Mouse (Mus musculus): ENCODE results near the gene Mindy1. TPM values are rescaled to one million over a fixed set of nuclear protein-coding genes. Genes with fewer than 3 reads are reported as not detected.

The Mindy1 gene
- polyA plus RNA-seq, 1 experiment from 2014 or later = 41.4 TPM

GRCm38 (mm10) chr3:95318548-95318947 is 37.4 kb downstream of the Mindy1 start:
- Histone ChIP-seq H3K4me2 (ENCODE audit: low read depth, low read length) (peak overlapping the region; percentile 58), H3K4me3 (ENCODE audit: low read depth, low read length) (peak overlapping the region; percentile 13), H3K27ac (ENCODE audit: low read depth) (peak overlapping the region; percentile 72), H3K9ac (replicated peaks) (peak overlapping the region; percentile 40), H3K27me3 (ENCODE audit: insufficient read depth, low read length) (no peaks in the 10 kb centered on the region), H3K4me1 (ENCODE audit: insufficient read depth) (peaks cover 46% of the 10 kb centered on the region), H3K9me3 (ENCODE audit: low read length) (no peaks in the 10 kb centered on the region), H3K36me3 (replicated peaks; ENCODE audit: insufficient read depth, low read length) (peaks cover 36% of the 10 kb centered on the region)
- ATAC-seq (peak; percentile 71), DNase-seq (peak; percentile 80)
- TF ChIP-seq EP300 (IDR thresholded peaks at IDR 0.05; ENCODE audit: low read depth) = peak; percentile 53; the same call in 1 of the 2 replicates
- TF ChIP-seq CTCF (IDR thresholded peaks at IDR 0.05; ENCODE audit: low read depth) = no peak
- 54% methylated on average over 6 of the region's 6 CpGs for WGBS (ENCODE audit: insufficient replicate concordance)

GRCm38 (mm10) chr3:95319110-95319509 is 38.0 kb downstream of the Mindy1 start:
- Histone ChIP-seq H3K4me3 (ENCODE audit: low read depth, low read length) (peak overlapping the region; percentile 13), H3K36me3 (replicated peaks; ENCODE audit: insufficient read depth, low read length) (peaks cover 41% of the 10 kb centered on the region), H3K9ac (replicated peaks) (peak overlapping the region; percentile 40), H3K27ac (ENCODE audit: low read depth) (peak overlapping the region; percentile 72), H3K4me2 (ENCODE audit: low read depth, low read length) (peak overlapping the region; percentile 58), H3K4me1 (ENCODE audit: insufficient read depth) (peaks cover 47% of the 10 kb centered on the region), H3K9me3 (ENCODE audit: low read length) (no peaks in the 10 kb centered on the region), H3K27me3 (ENCODE audit: insufficient read depth, low read length) (no peaks in the 10 kb centered on the region)
- TF ChIP-seq EP300 (IDR thresholded peaks at IDR 0.05; ENCODE audit: low read depth) (no peak), CTCF (IDR thresholded peaks at IDR 0.05; ENCODE audit: low read depth) (no peak)
- no peak for DNase-seq
- WGBS (ENCODE audit: insufficient replicate concordance) = 43% methylated on average over 2 of the region's 2 CpGs
- ATAC-seq = no peak

GRCm38 (mm10) chr3:95319701-95320625 is 38.8 kb downstream of the Mindy1 start:
- no peak for ATAC-seq
- no peak overlapping the region for H3K4me3 ChIP-seq (ENCODE audit: low read depth, low read length)
- peaks cover 40% of the 10 kb centered on the region for H3K4me1 ChIP-seq (ENCODE audit: insufficient read depth)
- H3K27me3 ChIP-seq (ENCODE audit: insufficient read depth, low read length) = no peaks in the 10 kb centered on the region
- 72% methylated on average over 12 of the region's 12 CpGs for WGBS (ENCODE audit: insufficient replicate concordance)
- no peaks in the 10 kb centered on the region for H3K9me3 ChIP-seq (ENCODE audit: low read length)
- no peak for DNase-seq
- peak overlapping the region; percentile 58; the same call in 1 of the 2 replicates for H3K4me2 ChIP-seq (ENCODE audit: low read depth, low read length)
- H3K27ac ChIP-seq (ENCODE audit: low read depth) = peak overlapping the region; percentile 72
- H3K36me3 ChIP-seq (replicated peaks; ENCODE audit: insufficient read depth, low read length) = peaks cover 50% of the 10 kb centered on the region
- H3K9ac ChIP-seq (replicated peaks) = no peak overlapping the region
- no peak for TF ChIP-seq CTCF (IDR thresholded peaks at IDR 0.05; ENCODE audit: low read depth)
- no peak for TF ChIP-seq EP300 (IDR thresholded peaks at IDR 0.05; ENCODE audit: low read depth)

GRCm38 (mm10) chr3:95323429-95323828 is 42.3 kb downstream of the Mindy1 start:
- ATAC-seq = no peak
- Histone ChIP-seq H3K4me1 (ENCODE audit: insufficient read depth) (peaks cover 25% of the 10 kb centered on the region), H3K27me3 (ENCODE audit: insufficient read depth, low read length) (no peaks in the 10 kb centered on the region), H3K9me3 (ENCODE audit: low read length) (no peaks in the 10 kb centered on the region), H3K9ac (replicated peaks) (no peak overlapping the region), H3K4me2 (ENCODE audit: low read depth, low read length) (no peak overlapping the region), H3K36me3 (replicated peaks; ENCODE audit: insufficient read depth, low read length) (peaks cover 84% of the 10 kb centered on the region), H3K27ac (ENCODE audit: low read depth) (peak overlapping the region; percentile 52; the same call in 1 of the 2 replicates), H3K4me3 (ENCODE audit: low read depth, low read length) (no peak overlapping the region)
- DNase-seq = no peak
- WGBS (ENCODE audit: insufficient replicate concordance) = 69% methylated on average over 3 of the region's 3 CpGs
- TF ChIP-seq EP300 (IDR thresholded peaks at IDR 0.05; ENCODE audit: low read depth) = no peak
- TF ChIP-seq CTCF (IDR thresholded peaks at IDR 0.05; ENCODE audit: low read depth) = no peak

GRCm38 (mm10) chr3:95324454-95325144 is 43.5 kb downstream of the Mindy1 start:
- WGBS (ENCODE audit: insufficient replicate concordance) = 85% methylated on average over 6 of the region's 6 CpGs
- Histone ChIP-seq H3K27me3 (ENCODE audit: insufficient read depth, low read length) (no peaks in the 10 kb centered on the region), H3K36me3 (replicated peaks; ENCODE audit: insufficient read depth, low read length) (peaks cover 90% of the 10 kb centered on the region), H3K4me1 (ENCODE audit: insufficient read depth) (peaks cover 16% of the 10 kb centered on the region), H3K4me3 (ENCODE audit: low read depth, low read length) (no peak overlapping the region), H3K9ac (replicated peaks) (no peak overlapping the region), H3K4me2 (ENCODE audit: low read depth, low read length) (no peak overlapping the region), H3K9me3 (ENCODE audit: low read length) (no peaks in the 10 kb centered on the region), H3K27ac (ENCODE audit: low read depth) (no peak overlapping the region)
- DNase-seq (no peak), ATAC-seq (0 out of 2 replicates have a peak, but pooled peaks have one; percentile 20)
- no peak for TF ChIP-seq EP300 (IDR thresholded peaks at IDR 0.05; ENCODE audit: low read depth)
- peak; percentile 55 for TF ChIP-seq CTCF (IDR thresholded peaks at IDR 0.05; ENCODE audit: low read depth)

Measured in liver, postnatal 0 days (tissue).